Mouse (Mus musculus): ENCODE measurements around the gene Clec4d. TPM values are rescaled to one million over a fixed set of nuclear protein-coding genes. Genes with fewer than 3 reads are reported as not detected.
A peak's percentile ranks its signal among the peaks of the same experiment; 100 is the strongest.

The Clec4d gene
- polyA plus RNA-seq, 1 experiment = 0.30 TPM

DNA sequence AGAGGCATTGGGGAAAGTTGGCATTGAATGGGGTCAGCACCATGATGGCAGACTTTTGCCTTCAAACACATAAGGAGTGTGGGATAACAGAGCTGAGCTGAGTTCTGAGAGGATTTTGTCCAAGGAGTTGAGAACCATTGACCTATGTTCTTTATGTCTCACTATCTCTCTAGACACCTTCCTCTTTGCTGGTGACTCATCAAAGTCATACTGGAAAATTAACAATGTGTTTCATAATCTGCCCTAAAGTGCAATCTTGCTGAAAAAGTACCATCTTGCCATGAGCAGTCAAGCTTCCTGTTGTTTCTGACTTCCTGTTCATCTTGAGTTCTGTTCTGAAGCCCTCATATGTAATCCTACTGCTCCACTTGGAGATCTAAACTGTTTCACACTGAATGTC, 9.2 kb upstream of the Clec4d start:
- H3K4me3 ChIP-seq (ENCODE audit: insufficient read depth, poor library complexity, severe bottlenecking) = no peak overlapping the region
- H3K79me3 ChIP-seq (ENCODE audit: low read depth) = no peaks in the 10 kb centered on the region
- no peak overlapping the region for H3ac ChIP-seq (ENCODE audit: control insufficient read depth, insufficient read length, low read depth)
- no peaks in the 10 kb centered on the region for H3K27me3 ChIP-seq (ENCODE audit: control insufficient read depth, insufficient read depth, insufficient read length)
- H3K36me3 ChIP-seq (ENCODE audit: control insufficient read depth, insufficient read depth) = no peaks in the 10 kb centered on the region
- TF ChIP-seq CEBPB (IDR thresholded peaks at IDR 0.05; ENCODE audit: low read depth) (no peak), MYOD1 (IDR thresholded peaks at IDR 0.05; ENCODE audit: control insufficient read depth, insufficient read length, low read depth) (no peak), USF1 (IDR thresholded peaks at IDR 0.05; ENCODE audit: low read depth) (no peak), FOSL1 (IDR thresholded peaks at IDR 0.05; ENCODE audit: insufficient read depth, low read length, poor library complexity, severe bottlenecking) (no peak), CTCF (IDR thresholded peaks at IDR 0.05; ENCODE audit: control insufficient read depth, insufficient read depth, insufficient read length) (no peak), MYOG (IDR thresholded peaks at IDR 0.05; ENCODE audit: control insufficient read depth, extremely low read depth, insufficient read length) (no peak), MAX (IDR thresholded peaks at IDR 0.05) (no peak)
- H3K79me2 ChIP-seq (ENCODE audit: control insufficient read depth, insufficient read depth) = no peaks in the 10 kb centered on the region

DNA sequence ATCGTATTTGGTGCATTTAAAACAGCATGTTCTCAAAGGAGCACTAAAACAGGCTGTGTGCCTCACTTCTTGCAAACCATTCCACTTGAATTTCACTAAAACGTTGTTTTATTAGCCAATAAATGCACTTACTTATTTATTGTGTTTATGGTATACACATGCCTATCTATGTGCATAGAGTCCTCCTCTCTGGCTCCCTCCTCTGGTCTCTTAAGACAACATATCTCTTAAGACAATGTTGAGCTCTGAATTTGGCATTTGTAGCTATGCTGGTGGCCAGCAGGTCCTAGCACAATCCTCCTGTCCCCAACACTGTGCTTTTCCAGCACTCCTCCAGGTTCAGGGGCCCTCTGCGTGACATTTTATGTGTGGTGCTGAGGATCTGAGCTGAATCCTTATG, 3.0 kb upstream of the Clec4d start:
- no peaks in the 10 kb centered on the region for H3K27me3 ChIP-seq (ENCODE audit: control insufficient read depth, insufficient read depth, insufficient read length)
- H3K36me3 ChIP-seq (ENCODE audit: control insufficient read depth, insufficient read depth) = no peaks in the 10 kb centered on the region
- no peak overlapping the region for H3K4me3 ChIP-seq (ENCODE audit: insufficient read depth, poor library complexity, severe bottlenecking)
- TF ChIP-seq CEBPB (IDR thresholded peaks at IDR 0.05; ENCODE audit: low read depth) (no peak), USF1 (IDR thresholded peaks at IDR 0.05; ENCODE audit: low read depth) (no peak), FOSL1 (IDR thresholded peaks at IDR 0.05; ENCODE audit: insufficient read depth, low read length, poor library complexity, severe bottlenecking) (no peak), CTCF (IDR thresholded peaks at IDR 0.05; ENCODE audit: control insufficient read depth, insufficient read depth, insufficient read length) (no peak), MAX (IDR thresholded peaks at IDR 0.05) (no peak), MYOG (IDR thresholded peaks at IDR 0.05; ENCODE audit: control insufficient read depth, extremely low read depth, insufficient read length) (no peak), MYOD1 (IDR thresholded peaks at IDR 0.05; ENCODE audit: control insufficient read depth, insufficient read length, low read depth) (no peak)
- no peak overlapping the region for H3ac ChIP-seq (ENCODE audit: control insufficient read depth, insufficient read length, low read depth)
- H3K79me3 ChIP-seq (ENCODE audit: low read depth) = no peaks in the 10 kb centered on the region
- H3K79me2 ChIP-seq (ENCODE audit: control insufficient read depth, insufficient read depth) = no peaks in the 10 kb centered on the region

DNA sequence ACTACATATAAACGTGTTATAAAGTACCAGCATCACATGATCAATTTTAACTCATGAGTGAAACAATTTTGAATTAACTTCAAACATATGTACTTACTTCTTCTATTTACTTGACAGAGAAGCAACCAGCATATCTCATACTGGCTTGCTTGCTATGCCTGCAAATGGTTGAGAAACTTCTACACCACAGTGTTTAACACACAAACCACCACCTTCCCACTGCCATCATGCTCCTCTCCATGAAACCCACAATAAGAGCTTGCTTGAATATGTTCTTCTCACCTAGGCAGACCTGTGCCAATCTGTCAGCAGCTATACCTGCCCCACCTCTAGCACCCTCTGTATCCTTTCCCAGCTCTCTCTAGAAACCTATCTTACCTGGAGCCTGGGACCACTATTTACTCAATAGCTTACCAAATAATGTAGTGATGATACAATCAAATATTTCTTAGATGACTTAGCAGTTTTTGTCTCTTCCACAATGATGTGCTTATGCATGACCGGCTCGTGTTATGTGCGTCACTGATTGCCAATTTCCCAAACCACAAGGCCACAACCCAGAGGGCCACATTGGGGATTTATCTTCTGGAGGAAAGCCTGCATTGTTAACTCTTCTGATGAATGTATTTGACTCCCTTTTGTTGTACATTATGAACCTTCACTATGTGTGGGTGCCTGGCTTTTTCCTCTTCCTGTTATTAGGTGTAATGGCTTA, 1.9 kb upstream of the Clec4d start:
- no peak overlapping the region for H3K4me3 ChIP-seq (ENCODE audit: insufficient read depth, poor library complexity, severe bottlenecking)
- no peak overlapping the region for H3ac ChIP-seq (ENCODE audit: control insufficient read depth, insufficient read length, low read depth)
- no peak for TF ChIP-seq MAX (IDR thresholded peaks at IDR 0.05)
- no peak for TF ChIP-seq USF1 (IDR thresholded peaks at IDR 0.05; ENCODE audit: low read depth)
- no peak for TF ChIP-seq FOSL1 (IDR thresholded peaks at IDR 0.05; ENCODE audit: insufficient read depth, low read length, poor library complexity, severe bottlenecking)
- no peak for TF ChIP-seq CEBPB (IDR thresholded peaks at IDR 0.05; ENCODE audit: low read depth)
- TF ChIP-seq MYOG (IDR thresholded peaks at IDR 0.05; ENCODE audit: control insufficient read depth, extremely low read depth, insufficient read length) = no peak
- TF ChIP-seq MYOD1 (IDR thresholded peaks at IDR 0.05; ENCODE audit: control insufficient read depth, insufficient read length, low read depth) = no peak
- H3K27me3 ChIP-seq (ENCODE audit: control insufficient read depth, insufficient read depth, insufficient read length) = no peaks in the 10 kb centered on the region
- H3K79me3 ChIP-seq (ENCODE audit: low read depth) = no peaks in the 10 kb centered on the region
- no peaks in the 10 kb centered on the region for H3K79me2 ChIP-seq (ENCODE audit: control insufficient read depth, insufficient read depth)
- no peaks in the 10 kb centered on the region for H3K36me3 ChIP-seq (ENCODE audit: control insufficient read depth, insufficient read depth)

DNA sequence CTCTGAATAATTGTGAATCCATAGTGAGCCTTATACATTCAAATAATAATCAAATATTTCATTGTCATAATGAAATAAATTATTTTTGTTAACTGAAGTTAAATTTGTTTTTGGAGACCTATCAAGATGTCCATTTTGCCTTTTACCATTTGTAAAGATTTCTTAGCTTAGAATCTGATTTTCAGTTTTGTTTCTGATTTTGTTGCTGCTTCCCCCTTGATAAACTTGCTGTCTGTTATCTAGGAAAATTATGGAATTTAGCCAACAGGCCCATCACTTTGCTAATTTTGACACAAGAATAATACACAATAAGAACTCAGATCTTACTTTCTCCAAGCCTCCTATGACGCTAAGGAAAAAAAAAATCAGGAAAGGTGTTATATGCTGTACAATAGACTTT, 1.0 kb upstream of the Clec4d start:
- no peaks in the 10 kb centered on the region for H3K27me3 ChIP-seq (ENCODE audit: control insufficient read depth, insufficient read depth, insufficient read length)
- H3K79me3 ChIP-seq (ENCODE audit: low read depth) = no peaks in the 10 kb centered on the region
- no peak overlapping the region for H3K4me3 ChIP-seq (ENCODE audit: insufficient read depth, poor library complexity, severe bottlenecking)
- H3ac ChIP-seq (ENCODE audit: control insufficient read depth, insufficient read length, low read depth) = no peak overlapping the region
- no peaks in the 10 kb centered on the region for H3K79me2 ChIP-seq (ENCODE audit: control insufficient read depth, insufficient read depth)
- TF ChIP-seq FOSL1 (IDR thresholded peaks at IDR 0.05; ENCODE audit: insufficient read depth, low read length, poor library complexity, severe bottlenecking) (no peak), MYOG (IDR thresholded peaks at IDR 0.05; ENCODE audit: control insufficient read depth, extremely low read depth, insufficient read length) (no peak)
- no peaks in the 10 kb centered on the region for H3K36me3 ChIP-seq (ENCODE audit: control insufficient read depth, insufficient read depth)

DNA sequence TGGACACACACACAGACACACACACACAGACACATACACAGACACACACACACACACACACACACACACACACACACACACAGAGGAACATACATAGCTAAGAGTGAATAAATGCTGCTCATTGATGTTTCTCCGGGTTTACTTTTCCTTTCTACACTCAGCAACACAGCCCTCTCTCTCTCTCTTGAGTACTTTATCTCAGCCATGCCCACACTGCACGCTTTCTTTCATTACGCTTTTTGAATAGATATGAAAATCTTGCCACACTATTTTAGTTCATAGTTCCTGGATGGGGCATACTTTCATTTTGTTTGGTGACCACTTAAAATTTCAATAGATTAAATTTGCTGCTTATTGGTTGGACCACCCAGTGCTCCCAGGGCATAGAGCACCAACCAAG, 2.3 kb downstream of the Clec4d start:
- no peak for TF ChIP-seq MAX (IDR thresholded peaks at IDR 0.05)

DNA sequence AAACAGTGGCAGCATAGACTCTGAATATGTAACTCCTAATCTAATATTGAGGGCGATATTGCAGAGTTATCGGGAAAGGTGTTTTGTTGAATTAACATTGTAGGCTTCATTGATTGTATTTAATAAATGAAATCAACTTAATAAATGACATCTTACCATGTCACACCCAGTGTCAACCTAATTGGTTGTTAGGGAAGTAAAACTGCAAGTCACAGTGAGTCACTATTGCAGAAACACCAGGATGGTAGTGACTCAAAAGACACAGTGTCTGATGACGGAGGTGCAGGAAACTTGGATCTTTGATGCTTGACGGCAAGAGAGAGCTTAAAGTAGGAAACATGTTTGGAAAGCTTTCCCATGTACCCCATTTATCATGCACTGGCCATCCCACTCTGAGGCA, 3.9 kb downstream of the Clec4d start:
- no peak overlapping the region for H3K4me3 ChIP-seq (ENCODE audit: insufficient read depth, poor library complexity, severe bottlenecking)
- no peaks in the 10 kb centered on the region for H3K36me3 ChIP-seq (ENCODE audit: control insufficient read depth, insufficient read depth)
- no peak overlapping the region for H3ac ChIP-seq (ENCODE audit: control insufficient read depth, insufficient read length, low read depth)
- H3K79me3 ChIP-seq (ENCODE audit: low read depth) = no peaks in the 10 kb centered on the region
- no peaks in the 10 kb centered on the region for H3K79me2 ChIP-seq (ENCODE audit: control insufficient read depth, insufficient read depth)
- H3K27me3 ChIP-seq (ENCODE audit: control insufficient read depth, insufficient read depth, insufficient read length) = no peaks in the 10 kb centered on the region
- TF ChIP-seq MYOD1 (IDR thresholded peaks at IDR 0.05; ENCODE audit: control insufficient read depth, insufficient read length, low read depth) (no peak), CEBPB (IDR thresholded peaks at IDR 0.05; ENCODE audit: low read depth) (peak; percentile 25), CTCF (IDR thresholded peaks at IDR 0.05; ENCODE audit: control insufficient read depth, insufficient read depth, insufficient read length) (no peak)

More for the DNA sequence above, 2.3 kb downstream of the Clec4d start:
- no peaks in the 10 kb centered on the region for H3K79me2 ChIP-seq (ENCODE audit: control insufficient read depth, insufficient read depth)
- no peak overlapping the region for H3K4me3 ChIP-seq (ENCODE audit: insufficient read depth, poor library complexity, severe bottlenecking)
- H3K27me3 ChIP-seq (ENCODE audit: control insufficient read depth, insufficient read depth, insufficient read length) = no peaks in the 10 kb centered on the region
- no peak overlapping the region for H3ac ChIP-seq (ENCODE audit: control insufficient read depth, insufficient read length, low read depth)
- H3K36me3 ChIP-seq (ENCODE audit: control insufficient read depth, insufficient read depth) = no peaks in the 10 kb centered on the region
- no peaks in the 10 kb centered on the region for H3K79me3 ChIP-seq (ENCODE audit: low read depth)
